Mouse (Mus musculus): ENCODE data around the gene Cldn10. TPM values are rescaled to one million over a fixed set of nuclear protein-coding genes. Genes with fewer than 3 reads are reported as not detected.

Gene Cldn10
- polyA plus RNA-seq, 1 experiment from 2014 or later = 59.2 TPM

- Histone ChIP-seq H3K9me3 (ENCODE audit: low read length) (no peaks in the 10 kb centered on the region), H3K4me1 (ENCODE audit: insufficient read depth, low read depth, low read length) (no peaks in the 10 kb centered on the region), H3K27me3 (replicated peaks; ENCODE audit: insufficient read depth, low read length) (no peaks in the 10 kb centered on the region), H3K9ac (replicated peaks; ENCODE audit: low read depth) (no peak overlapping the region), H3K27ac (ENCODE audit: low read length) (no peak overlapping the region), H3K4me2 (replicated peaks; ENCODE audit: low read depth, low read length) (no peak overlapping the region), H3K4me3 (ENCODE audit: low read depth, low read length) (no peak overlapping the region), H3K36me3 (ENCODE audit: insufficient read depth, low read length) (no peaks in the 10 kb centered on the region)
- ATAC-seq (no peak), DNase-seq (ENCODE audit: low spot score) (no peak)
- 75% methylated on average over 2 of the region's 2 CpGs for WGBS
- TF ChIP-seq CTCF (IDR thresholded peaks at IDR 0.05) = no peak
- TF ChIP-seq EP300 (IDR thresholded peaks at IDR 0.05) = no peak
Observed at GRCm38 (mm10) chr14:118776372-118776771, 11.3 kb upstream of the Cldn10 start.

GRCm38 (mm10) chr14:118777478-118777877 is 10.2 kb upstream of the Cldn10 start:
- TF ChIP-seq EP300 (IDR thresholded peaks at IDR 0.05) = no peak
- no peak for TF ChIP-seq CTCF (IDR thresholded peaks at IDR 0.05)
- no peak overlapping the region for H3K4me3 ChIP-seq (ENCODE audit: low read depth, low read length)
- H3K9ac ChIP-seq (replicated peaks; ENCODE audit: low read depth) = no peak overlapping the region
- no peak overlapping the region for H3K4me2 ChIP-seq (replicated peaks; ENCODE audit: low read depth, low read length)
- no peaks in the 10 kb centered on the region for H3K27me3 ChIP-seq (replicated peaks; ENCODE audit: insufficient read depth, low read length)
- no peaks in the 10 kb centered on the region for H3K9me3 ChIP-seq (ENCODE audit: low read length)
- H3K4me1 ChIP-seq (ENCODE audit: insufficient read depth, low read depth, low read length) = no peaks in the 10 kb centered on the region
- no peak overlapping the region for H3K27ac ChIP-seq (ENCODE audit: low read length)
- DNase-seq (ENCODE audit: low spot score) = no peak
- ATAC-seq = no peak
- no peaks in the 10 kb centered on the region for H3K36me3 ChIP-seq (ENCODE audit: insufficient read depth, low read length)
- WGBS = 84% methylated on average over 4 of the region's 4 CpGs

- no peak overlapping the region for H3K9ac ChIP-seq (replicated peaks; ENCODE audit: low read depth)
- H3K4me1 ChIP-seq (ENCODE audit: insufficient read depth, low read depth, low read length) = no peaks in the 10 kb centered on the region
- H3K36me3 ChIP-seq (ENCODE audit: insufficient read depth, low read length) = no peaks in the 10 kb centered on the region
- DNase-seq (ENCODE audit: low spot score) = no peak
- no peaks in the 10 kb centered on the region for H3K9me3 ChIP-seq (ENCODE audit: low read length)
- no peak overlapping the region for H3K4me2 ChIP-seq (replicated peaks; ENCODE audit: low read depth, low read length)
- WGBS = 83% methylated on average over 7 of the region's 7 CpGs
- no peaks in the 10 kb centered on the region for H3K27me3 ChIP-seq (replicated peaks; ENCODE audit: insufficient read depth, low read length)
- no peak overlapping the region for H3K27ac ChIP-seq (ENCODE audit: low read length)
- TF ChIP-seq CTCF (IDR thresholded peaks at IDR 0.05) = no peak
- no peak for TF ChIP-seq EP300 (IDR thresholded peaks at IDR 0.05)
- no peak for ATAC-seq
- H3K4me3 ChIP-seq (ENCODE audit: low read depth, low read length) = no peak overlapping the region
Observed at GRCm38 (mm10) chr14:118781601-118782000, 6.1 kb upstream of the Cldn10 start.

GRCm38 (mm10) chr14:118782241-118782640 is 5.5 kb upstream of the Cldn10 start:
- Histone ChIP-seq H3K9ac (replicated peaks; ENCODE audit: low read depth) (no peak overlapping the region), H3K36me3 (ENCODE audit: insufficient read depth, low read length) (no peaks in the 10 kb centered on the region), H3K9me3 (ENCODE audit: low read length) (no peaks in the 10 kb centered on the region), H3K4me2 (replicated peaks; ENCODE audit: low read depth, low read length) (no peak overlapping the region), H3K4me3 (ENCODE audit: low read depth, low read length) (no peak overlapping the region), H3K4me1 (ENCODE audit: insufficient read depth, low read depth, low read length) (no peaks in the 10 kb centered on the region), H3K27me3 (replicated peaks; ENCODE audit: insufficient read depth, low read length) (no peaks in the 10 kb centered on the region), H3K27ac (ENCODE audit: low read length) (no peak overlapping the region)
- DNase-seq (ENCODE audit: low spot score) (no peak), ATAC-seq (no peak)
- WGBS = 39% methylated on average over 3 of the region's 3 CpGs
- TF ChIP-seq EP300 (IDR thresholded peaks at IDR 0.05) = no peak
- peak; percentile 19 for TF ChIP-seq CTCF (IDR thresholded peaks at IDR 0.05)

- TF ChIP-seq CTCF (IDR thresholded peaks at IDR 0.05) = no peak
- TF ChIP-seq EP300 (IDR thresholded peaks at IDR 0.05) = no peak
- Histone ChIP-seq H3K9me3 (ENCODE audit: low read length) (no peaks in the 10 kb centered on the region), H3K4me2 (replicated peaks; ENCODE audit: low read depth, low read length) (no peak overlapping the region), H3K4me1 (ENCODE audit: insufficient read depth, low read depth, low read length) (no peaks in the 10 kb centered on the region), H3K9ac (replicated peaks; ENCODE audit: low read depth) (no peak overlapping the region), H3K27me3 (replicated peaks; ENCODE audit: insufficient read depth, low read length) (no peaks in the 10 kb centered on the region), H3K4me3 (ENCODE audit: low read depth, low read length) (no peak overlapping the region), H3K36me3 (ENCODE audit: insufficient read depth, low read length) (no peaks in the 10 kb centered on the region), H3K27ac (ENCODE audit: low read length) (no peak overlapping the region)
- WGBS = 54% methylated on average over 17 of the region's 17 CpGs
- no peak for ATAC-seq
- no peak for DNase-seq (ENCODE audit: low spot score)
Observed at GRCm38 (mm10) chr14:118783326-118783935, 4.3 kb upstream of the Cldn10 start.

- Histone ChIP-seq H3K36me3 (ENCODE audit: insufficient read depth, low read length) (no peaks in the 10 kb centered on the region), H3K27me3 (replicated peaks; ENCODE audit: insufficient read depth, low read length) (no peaks in the 10 kb centered on the region), H3K4me1 (ENCODE audit: insufficient read depth, low read depth, low read length) (no peaks in the 10 kb centered on the region), H3K9me3 (ENCODE audit: low read length) (no peaks in the 10 kb centered on the region), H3K4me2 (replicated peaks; ENCODE audit: low read depth, low read length) (no peak overlapping the region), H3K9ac (replicated peaks; ENCODE audit: low read depth) (no peak overlapping the region), H3K4me3 (ENCODE audit: low read depth, low read length) (no peak overlapping the region), H3K27ac (ENCODE audit: low read length) (no peak overlapping the region)
- TF ChIP-seq CTCF (IDR thresholded peaks at IDR 0.05) (no peak), EP300 (IDR thresholded peaks at IDR 0.05) (no peak)
- DNase-seq (ENCODE audit: low spot score) (no peak), ATAC-seq (no peak)
- 77% methylated on average over 4 of the region's 4 CpGs for WGBS
Observed at GRCm38 (mm10) chr14:118790217-118790616, 2.5 kb downstream of the Cldn10 start.

- Histone ChIP-seq H3K4me3 (ENCODE audit: low read depth, low read length) (no peak overlapping the region), H3K27me3 (replicated peaks; ENCODE audit: insufficient read depth, low read length) (no peaks in the 10 kb centered on the region), H3K9me3 (ENCODE audit: low read length) (no peaks in the 10 kb centered on the region), H3K36me3 (ENCODE audit: insufficient read depth, low read length) (no peaks in the 10 kb centered on the region), H3K27ac (ENCODE audit: low read length) (no peak overlapping the region), H3K4me2 (replicated peaks; ENCODE audit: low read depth, low read length) (no peak overlapping the region), H3K9ac (replicated peaks; ENCODE audit: low read depth) (no peak overlapping the region), H3K4me1 (ENCODE audit: insufficient read depth, low read depth, low read length) (no peaks in the 10 kb centered on the region)
- TF ChIP-seq CTCF (IDR thresholded peaks at IDR 0.05) = no peak
- TF ChIP-seq EP300 (IDR thresholded peaks at IDR 0.05) = no peak
- WGBS = 87% methylated on average over 7 of the region's 7 CpGs
- DNase-seq (ENCODE audit: low spot score) (no peak), ATAC-seq (no peak)
Observed at GRCm38 (mm10) chr14:118792957-118793356, 5.2 kb downstream of the Cldn10 start.

Data from lung, postnatal 0 days (tissue).